Mouse (Mus musculus) midbrain, postnatal 0 days (tissue): ENCODE measurements around the gene Mbnl2. TPM values are rescaled to one million over a fixed set of nuclear protein-coding genes. Genes with fewer than 3 reads are reported as not detected.

ENCODE experiments used
- ATAC-seq: fragments of 200-750 bp; cut with Nextera tagmentation; 2 replicates; pipeline ENCODE4 v1.8.0; 2017; ENCODE audit warnings: moderate number of reproducible peaks, mild to moderate bottlenecking, moderate TSS enrichment, moderate library complexity; ENCODE audit not compliant: low FRiP score
- DNase-seq: peaks from one replicate; pipeline ENCODE4 v3.0.0-alpha.2; 2015; ENCODE audit warnings: low spot score
- H3K27ac ChIP-seq: fragments of 300-500 bp; sonication (generic); 2 replicates; pipeline ENCODE4 v1.5.1; 2014; ENCODE audit warnings: low read depth, mild to moderate bottlenecking, low read length, mixed read lengths
- H3K27me3 ChIP-seq: fragments of 300-500 bp; sonication (generic); 2 replicates; pipeline ENCODE4 v1.6.1; 2014; ENCODE audit warnings: low read length, control low read depth, mixed read lengths; ENCODE audit not compliant: insufficient read depth
- H3K36me3 ChIP-seq: fragments of 300-500 bp; sonication (generic); 2 replicates; pipeline ENCODE4 v1.6.1; 2014; ENCODE audit warnings: low read length, control low read depth, mixed read lengths; ENCODE audit not compliant: insufficient read depth
- H3K4me1 ChIP-seq: fragments of 300-500 bp; sonication (generic); 2 replicates; pipeline ENCODE4 v1.6.1; 2014; ENCODE audit warnings: mild to moderate bottlenecking, control low read depth, antibody characterized with exemption, low read length, mixed read lengths; ENCODE audit not compliant: insufficient read depth
- H3K4me2 ChIP-seq: fragments of 300-500 bp; sonication (generic); 2 replicates; pipeline ENCODE4 v1.6.1; 2014; ENCODE audit warnings: low read depth, mild to moderate bottlenecking, low read length, mixed read lengths; ENCODE audit not compliant: poor library complexity, severe bottlenecking
- H3K4me3 ChIP-seq: fragments of 300-500 bp; sonication (generic); 2 replicates; pipeline ENCODE4 v1.5.1; 2014; ENCODE audit warnings: low read depth, mild to moderate bottlenecking, low read length, moderate library complexity
- H3K9ac ChIP-seq: fragments of 300-500 bp; sonication (generic); replicated peaks from 2 replicates; pipeline ENCODE4 v1.6.1; 2014; ENCODE audit warnings: mild to moderate bottlenecking, low read length, moderate library complexity, mixed read lengths; ENCODE audit not compliant: poor library complexity, severe bottlenecking
- H3K9me3 ChIP-seq: fragments of 300-500 bp; sonication (generic); 2 replicates; pipeline ENCODE4 v1.6.1; 2016; ENCODE audit warnings: low read length, control low read depth
- CTCF ChIP-seq: IDR thresholded peaks from 2 replicates; pipeline ENCODE4 v1.5.1; 2016; ENCODE audit warnings: antibody characterized with exemption, mild to moderate bottlenecking
- WGBS: fragments of 180-500 bp; shearing (Covaris S2); extraction: QIAGEN DNeasy Blood & Tissue Kit; methylation state at CpG from one replicate; pipeline ENCODE4 v1.1.7; 2014; 5-methylcytosine and 5-hydroxymethylcytosine counted together
- polyA plus RNA-seq: library from polyadenylated mRNA; unstranded; fragments of >200 nt; fragmentation: Nextera tagmentation; extraction: Ambion mirVana; gene quantifications from 2 replicates; pipeline ENCODE4 v1.2.1, GENCODE M21; 2015
- total RNA-seq: library from RNA; depleted of rRNA; stranded (reverse); fragments of >200 nt; gene quantifications from 2 replicates; pipeline ENCODE4 v1.2.3, GENCODE M21; 2014; rRNA removed

Gene Mbnl2
- total RNA-seq (40.4 and 41.4 TPM in 2 replicates), polyA plus RNA-seq (19.5 and 20.4 TPM in 2 replicates)

GRCm38 (mm10) chr14:120275246-120276238, at the start of gene Mbnl2:
Gene Mbnl2, plus strand, starts transcription at chr14:120275669.
- Histone ChIP-seq H3K4me2 (peak within 1 kb of the TSS; percentile 62), H3K9me3 (no peaks in the 10 kb centered on the region), H3K9ac (peak within 1 kb of the TSS; percentile 54), H3K27me3 (no peaks in the 10 kb centered on the region), H3K4me3 (peak within 1 kb of the TSS; percentile 49), H3K4me1 (peaks cover 17% of the 10 kb centered on the region), H3K36me3 (no peaks in the 10 kb centered on the region), H3K27ac (peak within 1 kb of the TSS; percentile 62; the same call in 1 of the 2 replicates)
- WGBS = under 1% methylated on average over 35 of the region's 35 CpGs
- peak; percentile 100 for ATAC-seq
- peak; percentile 97 for DNase-seq
- TF ChIP-seq CTCF = no peak

GRCm38 (mm10) chr14:120232076-120232496, 43.4 kb upstream of the Mbnl2 start:
- 0 out of 2 replicates have a peak, but pooled peaks cover 3% of the 10 kb centered on the region for H3K4me1 ChIP-seq
- H3K4me3 ChIP-seq = no peak overlapping the region
- 53% methylated on average over 7 of the region's 7 CpGs for WGBS
- H3K4me2 ChIP-seq = no peak overlapping the region
- DNase-seq = peak; percentile 33
- H3K9me3 ChIP-seq = peaks cover 6% of the 10 kb centered on the region; the same call in 1 of the 2 replicates
- H3K27me3 ChIP-seq = no peaks in the 10 kb centered on the region
- no peak overlapping the region for H3K27ac ChIP-seq
- no peaks in the 10 kb centered on the region for H3K36me3 ChIP-seq
- H3K9ac ChIP-seq = no peak overlapping the region
- no peak for ATAC-seq
- no peak for TF ChIP-seq CTCF

- no peak for TF ChIP-seq CTCF
- H3K4me1 ChIP-seq = 0 out of 2 replicates have a peak, but pooled peaks cover 3% of the 10 kb centered on the region
- WGBS = 74% methylated on average over 7 of the region's 7 CpGs
- H3K27ac ChIP-seq = no peak overlapping the region
- H3K36me3 ChIP-seq = no peaks in the 10 kb centered on the region
- DNase-seq = no peak
- no peak overlapping the region for H3K4me3 ChIP-seq
- no peaks in the 10 kb centered on the region for H3K27me3 ChIP-seq
- no peak for ATAC-seq
- no peak overlapping the region for H3K4me2 ChIP-seq
- H3K9ac ChIP-seq = no peak overlapping the region
- H3K9me3 ChIP-seq = no peaks in the 10 kb centered on the region
Observed at GRCm38 (mm10) chr14:120235610-120236009, 39.9 kb upstream of the Mbnl2 start.

GRCm38 (mm10) chr14:120238501-120238900, 37.0 kb upstream of the Mbnl2 start:
- Histone ChIP-seq H3K9ac (no peak overlapping the region), H3K4me1 (no peaks in the 10 kb centered on the region), H3K36me3 (no peaks in the 10 kb centered on the region), H3K27ac (no peak overlapping the region), H3K4me2 (no peak overlapping the region), H3K9me3 (no peaks in the 10 kb centered on the region), H3K27me3 (no peaks in the 10 kb centered on the region), H3K4me3 (no peak overlapping the region)
- no peak for ATAC-seq
- TF ChIP-seq CTCF = no peak
- DNase-seq = no peak

GRCm38 (mm10) chr14:120240209-120240608, 35.3 kb upstream of the Mbnl2 start:
- 73% methylated on average over 4 of the region's 4 CpGs for WGBS
- no peak for ATAC-seq
- no peak for TF ChIP-seq CTCF

GRCm38 (mm10) chr14:120242711-120243110, 32.8 kb upstream of the Mbnl2 start:
- Histone ChIP-seq H3K4me2 (no peak overlapping the region), H3K9ac (no peak overlapping the region), H3K27me3 (no peaks in the 10 kb centered on the region), H3K4me1 (no peaks in the 10 kb centered on the region), H3K27ac (no peak overlapping the region), H3K9me3 (no peaks in the 10 kb centered on the region), H3K4me3 (no peak overlapping the region), H3K36me3 (no peaks in the 10 kb centered on the region)
- 72% methylated on average over 5 of the region's 5 CpGs for WGBS
- no peak for TF ChIP-seq CTCF
- DNase-seq (no peak), ATAC-seq (no peak)

More at GRCm38 (mm10) chr14:120240209-120240608, 35.3 kb upstream of the Mbnl2 start:
- H3K4me3 ChIP-seq = no peak overlapping the region
- DNase-seq = no peak
- no peaks in the 10 kb centered on the region for H3K9me3 ChIP-seq
- no peak overlapping the region for H3K4me2 ChIP-seq
- no peaks in the 10 kb centered on the region for H3K36me3 ChIP-seq
- H3K4me1 ChIP-seq = no peaks in the 10 kb centered on the region
- no peaks in the 10 kb centered on the region for H3K27me3 ChIP-seq
- no peak overlapping the region for H3K27ac ChIP-seq
- no peak overlapping the region for H3K9ac ChIP-seq
